Mouse (Mus musculus): ENCODE measurements around the gene Rbms3. TPM values are rescaled to one million over a fixed set of nuclear protein-coding genes. Genes with fewer than 3 reads are reported as not detected.

Rbms3 gene
- polyA plus RNA-seq, 1 experiment = not detected

DNA sequence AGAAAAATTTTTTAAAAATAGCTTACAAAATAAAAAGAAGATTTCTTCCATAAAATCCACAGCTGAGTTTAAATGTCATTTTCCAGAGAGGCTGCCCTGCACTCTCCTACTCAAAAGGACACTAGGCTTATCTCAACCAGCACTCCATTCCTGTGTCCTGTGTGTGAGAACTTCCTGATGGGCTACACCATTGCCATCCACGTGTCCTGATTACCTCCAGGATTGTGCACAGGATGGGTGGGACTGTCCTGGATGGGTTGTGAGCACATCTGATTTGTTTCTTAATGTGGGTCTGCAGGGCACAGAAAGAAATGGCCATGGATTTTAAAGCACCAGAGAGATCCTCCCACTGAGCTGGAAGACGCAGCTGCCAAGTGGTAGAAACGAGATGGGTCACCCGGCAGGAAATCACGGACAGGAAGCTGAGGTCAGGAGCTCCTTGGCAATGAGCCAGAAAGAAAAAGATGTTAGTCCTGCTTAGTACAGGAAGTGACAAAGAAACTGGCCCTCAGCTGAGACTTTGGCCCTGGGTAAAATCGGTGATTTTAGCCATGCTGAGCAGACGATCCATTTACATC, 256.5 kb downstream of the Rbms3 start:
- Histone ChIP-seq H3K4me3 (ENCODE audit: insufficient read depth, low read depth, low read length) (no peak overlapping the region), H3K4me1 (ENCODE audit: control insufficient read depth, insufficient read depth, low read length) (no peaks in the 10 kb centered on the region), H3K27ac (ENCODE audit: insufficient read depth, low read depth, low read length) (no peak overlapping the region)
- 68% methylated on average over 7 of the region's 7 CpGs for WGBS
- TF ChIP-seq CTCF (IDR thresholded peaks at IDR 0.05; ENCODE audit: insufficient read depth, low read depth, low read length) (no peak), POLR2A (IDR thresholded peaks at IDR 0.05; ENCODE audit: insufficient read depth, low read depth, low read length) (no peak)

- 92% methylated on average over 5 of the region's 5 CpGs for WGBS
- Histone ChIP-seq H3K27ac (ENCODE audit: insufficient read depth, low read depth, low read length) (no peak overlapping the region), H3K4me3 (ENCODE audit: insufficient read depth, low read depth, low read length) (no peak overlapping the region), H3K4me1 (ENCODE audit: control insufficient read depth, insufficient read depth, low read length) (no peaks in the 10 kb centered on the region)
- TF ChIP-seq POLR2A (IDR thresholded peaks at IDR 0.05; ENCODE audit: insufficient read depth, low read depth, low read length) = no peak
- TF ChIP-seq CTCF (IDR thresholded peaks at IDR 0.05; ENCODE audit: insufficient read depth, low read depth, low read length) = no peak
Observed at GRCm38 (mm10) chr9:117371980-117372379, 257.7 kb downstream of the Rbms3 start.

DNA sequence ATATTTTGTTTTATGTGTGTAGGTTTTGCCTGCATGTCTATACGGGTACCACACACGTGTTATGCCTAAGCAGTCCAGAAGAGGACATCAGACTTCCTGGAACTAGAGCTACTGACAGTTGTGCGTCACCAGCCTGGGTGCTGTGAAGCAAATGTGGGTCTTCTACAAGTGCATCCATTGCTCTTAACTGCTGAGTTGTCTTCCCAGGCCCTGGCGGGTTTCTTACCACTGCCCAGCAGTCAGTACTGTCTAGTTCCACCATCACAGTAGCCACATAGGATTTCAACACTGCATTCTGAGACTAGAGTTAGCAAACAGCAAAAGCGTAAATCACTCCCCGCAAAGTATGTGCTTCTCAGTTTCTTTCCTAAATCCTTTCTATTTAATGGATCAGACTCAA, 259.6 kb downstream of the Rbms3 start:
- 96% methylated on average over 6 of the region's 6 CpGs for WGBS
- Histone ChIP-seq H3K4me3 (ENCODE audit: insufficient read depth, low read depth, low read length) (no peak overlapping the region), H3K27ac (ENCODE audit: insufficient read depth, low read depth, low read length) (no peak overlapping the region), H3K4me1 (ENCODE audit: control insufficient read depth, insufficient read depth, low read length) (no peaks in the 10 kb centered on the region)
- TF ChIP-seq POLR2A (IDR thresholded peaks at IDR 0.05; ENCODE audit: insufficient read depth, low read depth, low read length) = no peak
- no peak for TF ChIP-seq CTCF (IDR thresholded peaks at IDR 0.05; ENCODE audit: insufficient read depth, low read depth, low read length)

DNA sequence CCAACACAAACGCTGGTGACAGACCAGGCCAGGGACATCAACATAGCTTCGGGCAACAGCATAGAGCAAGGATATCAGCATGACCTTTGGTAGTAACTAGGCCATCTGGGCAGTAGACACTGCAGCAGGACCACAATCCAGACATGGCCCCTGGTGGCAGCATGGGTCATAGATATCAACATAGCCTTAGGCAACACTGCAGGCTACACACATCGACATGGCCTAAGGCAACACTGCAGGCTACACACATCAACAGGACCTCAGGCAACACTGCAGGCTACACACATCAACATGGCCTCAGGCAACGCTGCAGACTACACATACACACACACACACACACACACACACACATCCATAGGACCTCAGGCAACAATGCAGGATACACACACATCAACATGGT, 261.7 kb downstream of the Rbms3 start:
- no peak for TF ChIP-seq CTCF (IDR thresholded peaks at IDR 0.05; ENCODE audit: insufficient read depth, low read depth, low read length)
- no peak for TF ChIP-seq POLR2A (IDR thresholded peaks at IDR 0.05; ENCODE audit: insufficient read depth, low read depth, low read length)
- H3K27ac ChIP-seq (ENCODE audit: insufficient read depth, low read depth, low read length) = no peak overlapping the region
- no peaks in the 10 kb centered on the region for H3K4me1 ChIP-seq (ENCODE audit: control insufficient read depth, insufficient read depth, low read length)
- WGBS = 99% methylated on average over 4 of the region's 4 CpGs
- no peak overlapping the region for H3K4me3 ChIP-seq (ENCODE audit: insufficient read depth, low read depth, low read length)

DNA sequence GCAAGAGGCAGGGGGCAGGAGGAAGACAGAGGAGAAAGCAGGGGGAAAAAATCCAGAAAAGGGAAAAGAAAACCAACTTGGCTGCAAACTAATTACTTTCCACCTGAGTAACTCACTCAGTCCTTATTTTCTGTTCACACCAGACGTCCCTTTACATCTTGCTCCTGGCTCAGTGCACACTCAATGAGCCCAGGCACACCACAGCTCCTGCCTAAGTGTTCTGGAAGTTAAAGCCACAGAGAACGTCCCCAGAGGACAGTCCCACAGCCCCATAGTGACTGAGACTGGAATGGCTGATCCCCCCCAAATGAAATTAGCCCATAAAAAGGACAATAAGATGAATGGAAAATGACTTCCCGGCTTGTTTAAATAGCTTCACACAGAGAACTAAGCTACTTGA, 265.1 kb downstream of the Rbms3 start:
- Histone ChIP-seq H3K4me1 (ENCODE audit: control insufficient read depth, insufficient read depth, low read length) (no peaks in the 10 kb centered on the region), H3K4me3 (ENCODE audit: insufficient read depth, low read depth, low read length) (no peak overlapping the region), H3K27ac (ENCODE audit: insufficient read depth, low read depth, low read length) (no peak overlapping the region)
- TF ChIP-seq POLR2A (IDR thresholded peaks at IDR 0.05; ENCODE audit: insufficient read depth, low read depth, low read length) = no peak
- TF ChIP-seq CTCF (IDR thresholded peaks at IDR 0.05; ENCODE audit: insufficient read depth, low read depth, low read length) = no peak
- WGBS = 59% methylated on average over 3 of the region's 3 CpGs

DNA sequence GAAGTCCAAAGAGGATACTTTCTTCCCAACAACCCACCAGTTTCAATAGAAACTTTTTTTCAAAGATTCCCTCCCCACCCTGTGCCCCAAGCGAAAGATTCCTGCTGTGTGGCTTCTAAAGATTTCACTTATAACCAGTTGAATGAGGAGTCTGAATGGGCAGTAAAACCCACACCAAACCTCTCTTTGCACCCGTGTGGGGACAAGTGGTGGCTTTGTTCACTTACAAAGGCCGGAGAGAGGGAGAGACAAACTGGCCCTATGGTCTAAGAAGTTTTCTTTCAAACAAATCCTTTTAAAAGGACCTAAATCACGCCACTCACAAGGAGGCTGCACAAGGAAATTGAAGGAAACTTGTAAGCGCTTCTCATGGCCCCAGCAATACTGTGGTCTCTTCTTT, 268.3 kb downstream of the Rbms3 start:
- Histone ChIP-seq H3K27ac (ENCODE audit: insufficient read depth, low read depth, low read length) (no peak overlapping the region), H3K4me3 (ENCODE audit: insufficient read depth, low read depth, low read length) (no peak overlapping the region), H3K4me1 (ENCODE audit: control insufficient read depth, insufficient read depth, low read length) (0 out of 2 replicates have a peak, but pooled peaks cover 3% of the 10 kb centered on the region)
- TF ChIP-seq POLR2A (IDR thresholded peaks at IDR 0.05; ENCODE audit: insufficient read depth, low read depth, low read length) (no peak), CTCF (IDR thresholded peaks at IDR 0.05; ENCODE audit: insufficient read depth, low read depth, low read length) (no peak)
- 64% methylated on average over 5 of the region's 5 CpGs for WGBS

DNA sequence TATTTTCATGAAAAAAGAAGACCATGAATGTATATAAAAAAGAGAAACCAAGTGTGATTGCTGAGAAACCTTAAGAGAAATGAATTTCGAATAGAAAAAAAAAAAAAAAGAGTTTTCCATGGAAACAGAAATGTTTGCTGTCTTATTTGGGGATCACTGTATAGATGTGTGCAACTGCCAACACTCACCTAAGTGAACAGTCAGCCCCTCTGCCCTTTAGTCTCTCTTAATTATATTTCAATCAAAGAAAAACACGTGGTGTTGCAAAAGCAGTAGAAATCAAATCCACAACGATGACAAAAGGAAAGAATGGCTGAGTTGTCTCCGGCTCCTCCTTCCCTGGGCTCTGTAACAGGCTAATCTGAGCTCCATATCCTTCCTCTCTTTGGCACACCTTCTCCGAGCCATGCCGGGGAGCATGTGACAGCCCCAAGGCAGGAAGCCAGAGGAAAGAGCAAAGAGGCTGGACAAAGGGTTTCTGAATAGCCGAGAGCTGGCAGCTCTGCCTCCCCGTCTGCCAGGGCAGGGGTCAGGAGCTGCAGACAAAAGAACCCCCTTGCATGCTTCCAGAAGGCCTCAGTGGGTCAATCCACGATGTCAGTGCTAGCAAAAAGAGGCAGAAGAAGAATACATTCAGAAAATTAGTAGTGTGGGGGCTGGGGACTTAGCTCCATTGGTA, 272.8 kb downstream of the Rbms3 start:
- 0 out of 2 replicates have a peak, but pooled peaks cover 3% of the 10 kb centered on the region for H3K4me1 ChIP-seq (ENCODE audit: control insufficient read depth, insufficient read depth, low read length)
- WGBS = 29% methylated on average over 9 of the region's 9 CpGs
- TF ChIP-seq CTCF (IDR thresholded peaks at IDR 0.05; ENCODE audit: insufficient read depth, low read depth, low read length) (no peak), POLR2A (IDR thresholded peaks at IDR 0.05; ENCODE audit: insufficient read depth, low read depth, low read length) (no peak)
- no peak overlapping the region for H3K4me3 ChIP-seq (ENCODE audit: insufficient read depth, low read depth, low read length)
- H3K27ac ChIP-seq (ENCODE audit: insufficient read depth, low read depth, low read length) = no peak overlapping the region

DNA sequence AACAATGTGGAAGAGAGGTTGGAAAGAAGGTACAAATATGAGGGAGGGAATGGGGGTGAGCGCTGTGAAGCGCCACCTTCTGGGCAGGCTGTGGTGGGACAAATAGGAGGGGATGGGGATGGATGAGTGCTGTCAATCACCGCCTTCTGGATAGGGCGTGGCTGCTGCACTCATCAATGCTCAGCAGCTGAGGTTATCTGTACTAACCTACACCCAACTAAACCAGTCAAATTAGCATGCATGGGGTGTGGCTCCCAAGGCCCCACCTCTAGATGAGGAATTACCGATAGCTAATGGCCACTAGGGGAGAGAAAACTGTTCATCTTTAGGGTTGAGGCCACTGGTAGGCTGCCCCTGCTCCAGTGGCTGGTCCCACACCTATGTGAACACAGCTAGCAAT, 274.2 kb downstream of the Rbms3 start:
- H3K27ac ChIP-seq (ENCODE audit: insufficient read depth, low read depth, low read length) = no peak overlapping the region
- 87% methylated on average over 5 of the region's 5 CpGs for WGBS
- H3K4me1 ChIP-seq (ENCODE audit: control insufficient read depth, insufficient read depth, low read length) = 0 out of 2 replicates have a peak, but pooled peaks cover 3% of the 10 kb centered on the region
- TF ChIP-seq POLR2A (IDR thresholded peaks at IDR 0.05; ENCODE audit: insufficient read depth, low read depth, low read length) = no peak
- TF ChIP-seq CTCF (IDR thresholded peaks at IDR 0.05; ENCODE audit: insufficient read depth, low read depth, low read length) = no peak
- no peak overlapping the region for H3K4me3 ChIP-seq (ENCODE audit: insufficient read depth, low read depth, low read length)

GRCm38 (mm10) chr9:117342336-117342735, 287.4 kb downstream of the Rbms3 start:
- 77% methylated on average over 4 of the region's 4 CpGs for WGBS
- Histone ChIP-seq H3K4me3 (ENCODE audit: insufficient read depth, low read depth, low read length) (no peak overlapping the region), H3K27ac (ENCODE audit: insufficient read depth, low read depth, low read length) (no peak overlapping the region), H3K4me1 (ENCODE audit: control insufficient read depth, insufficient read depth, low read length) (no peaks in the 10 kb centered on the region)
- TF ChIP-seq POLR2A (IDR thresholded peaks at IDR 0.05; ENCODE audit: insufficient read depth, low read depth, low read length) = no peak
- no peak for TF ChIP-seq CTCF (IDR thresholded peaks at IDR 0.05; ENCODE audit: insufficient read depth, low read depth, low read length)
